Mouse (Mus musculus): ENCODE data around the gene Pnpla8. TPM values are rescaled to one million over a fixed set of nuclear protein-coding genes. Genes with fewer than 3 reads are reported as not detected.

Gene Pnpla8
- polyA plus RNA-seq, 1 experiment from 2014 or later = 75.1 TPM

DNA sequence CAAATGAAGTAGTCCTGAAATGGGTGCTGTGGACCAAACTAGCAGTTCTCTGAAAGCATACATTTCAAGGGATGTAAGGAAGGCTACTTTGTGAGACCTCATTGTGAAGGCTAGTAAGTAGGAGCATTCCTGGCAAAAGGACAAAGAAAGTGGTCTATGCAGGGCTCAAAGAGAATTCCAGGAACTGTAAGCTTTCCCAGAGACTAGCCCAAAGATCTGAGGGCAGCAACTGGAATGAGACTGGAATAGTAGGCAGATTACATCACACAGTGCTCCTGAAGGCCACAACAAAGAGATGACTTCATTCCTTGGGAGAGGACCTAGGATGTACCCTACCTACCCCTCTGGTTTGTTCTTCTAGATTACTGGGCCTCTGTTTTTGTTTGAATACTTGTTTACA lies 79.6 kb downstream of the Pnpla8 start:
- Histone ChIP-seq H3K9me3 (replicated peaks; ENCODE audit: control insufficient read depth, low read length) (no peaks in the 10 kb centered on the region), H3K4me2 (ENCODE audit: low read depth, low read length) (no peak overlapping the region), H3K9ac (ENCODE audit: low read length) (no peak overlapping the region), H3K4me1 (ENCODE audit: control insufficient read depth, insufficient read depth, low read length) (no peaks in the 10 kb centered on the region), H3K27ac (ENCODE audit: low read length) (no peak overlapping the region), H3K36me3 (ENCODE audit: control insufficient read depth, insufficient read depth) (peaks cover 13% of the 10 kb centered on the region; the same call in 1 of the 2 replicates), H3K27me3 (ENCODE audit: control insufficient read depth, insufficient read depth, low read length) (no peaks in the 10 kb centered on the region), H3K4me3 (ENCODE audit: low read length) (no peak overlapping the region)
- no peak for ATAC-seq (replicated peaks; ENCODE audit: extremely low read depth, insufficient read depth, low FRiP score)

DNA sequence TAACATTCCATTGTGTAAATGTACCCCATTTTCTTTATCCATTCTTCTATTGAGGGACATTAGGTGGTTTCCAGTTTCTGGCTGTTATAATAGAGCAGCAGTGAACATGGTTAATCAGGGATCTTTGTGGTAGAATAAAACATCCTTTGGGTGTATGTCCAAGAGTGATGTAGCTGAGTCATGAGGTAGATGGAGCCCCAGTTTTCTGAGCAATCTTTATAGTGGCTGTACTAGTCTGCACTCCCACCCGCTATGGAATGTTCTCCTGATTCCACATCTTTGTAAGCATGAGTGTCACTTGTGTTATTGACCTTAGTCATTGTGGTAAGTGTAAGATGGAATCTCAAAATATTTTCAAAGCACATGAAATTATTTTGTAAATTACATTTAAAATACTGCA lies 82.8 kb downstream of the Pnpla8 start:
- Histone ChIP-seq H3K36me3 (ENCODE audit: control insufficient read depth, insufficient read depth) (peaks cover 20% of the 10 kb centered on the region), H3K9ac (ENCODE audit: low read length) (no peak overlapping the region), H3K4me1 (ENCODE audit: control insufficient read depth, insufficient read depth, low read length) (no peaks in the 10 kb centered on the region), H3K27me3 (ENCODE audit: control insufficient read depth, insufficient read depth, low read length) (no peaks in the 10 kb centered on the region), H3K9me3 (replicated peaks; ENCODE audit: control insufficient read depth, low read length) (no peaks in the 10 kb centered on the region), H3K4me2 (ENCODE audit: low read depth, low read length) (no peak overlapping the region), H3K4me3 (ENCODE audit: low read length) (no peak overlapping the region), H3K27ac (ENCODE audit: low read length) (no peak overlapping the region)
- no peak for ATAC-seq (replicated peaks; ENCODE audit: extremely low read depth, insufficient read depth, low FRiP score)
- 85% methylated on average over 1 of the region's 1 CpGs for WGBS

DNA sequence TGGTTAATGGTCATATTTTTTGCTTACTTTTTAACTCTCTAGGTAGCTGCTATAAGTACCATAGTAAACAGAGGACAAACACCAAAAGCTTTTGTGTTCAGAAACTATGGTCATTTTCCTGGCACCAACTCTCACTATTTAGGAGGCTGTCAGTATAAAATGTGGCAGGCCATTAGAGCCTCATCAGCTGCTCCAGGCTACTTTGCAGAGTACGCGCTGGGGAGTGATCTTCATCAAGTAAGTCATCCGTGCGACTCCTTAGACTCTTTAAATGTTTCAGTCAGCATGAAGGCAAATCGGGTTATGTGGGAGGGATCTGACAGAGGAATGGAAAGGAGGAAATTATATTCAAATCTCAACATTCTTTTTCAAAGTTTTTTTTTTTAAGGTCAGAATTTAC lies 83.7 kb downstream of the Pnpla8 start:
- H3K4me2 ChIP-seq (ENCODE audit: low read depth, low read length) = no peak overlapping the region
- H3K4me3 ChIP-seq (ENCODE audit: low read length) = no peak overlapping the region
- 74% methylated on average over 5 of the region's 5 CpGs for WGBS
- H3K36me3 ChIP-seq (ENCODE audit: control insufficient read depth, insufficient read depth) = peaks cover 20% of the 10 kb centered on the region
- no peaks in the 10 kb centered on the region for H3K9me3 ChIP-seq (replicated peaks; ENCODE audit: control insufficient read depth, low read length)
- no peak overlapping the region for H3K9ac ChIP-seq (ENCODE audit: low read length)
- H3K27me3 ChIP-seq (ENCODE audit: control insufficient read depth, insufficient read depth, low read length) = no peaks in the 10 kb centered on the region
- no peaks in the 10 kb centered on the region for H3K4me1 ChIP-seq (ENCODE audit: control insufficient read depth, insufficient read depth, low read length)
- no peak overlapping the region for H3K27ac ChIP-seq (ENCODE audit: low read length)
- no peak for ATAC-seq (replicated peaks; ENCODE audit: extremely low read depth, insufficient read depth, low FRiP score)

DNA sequence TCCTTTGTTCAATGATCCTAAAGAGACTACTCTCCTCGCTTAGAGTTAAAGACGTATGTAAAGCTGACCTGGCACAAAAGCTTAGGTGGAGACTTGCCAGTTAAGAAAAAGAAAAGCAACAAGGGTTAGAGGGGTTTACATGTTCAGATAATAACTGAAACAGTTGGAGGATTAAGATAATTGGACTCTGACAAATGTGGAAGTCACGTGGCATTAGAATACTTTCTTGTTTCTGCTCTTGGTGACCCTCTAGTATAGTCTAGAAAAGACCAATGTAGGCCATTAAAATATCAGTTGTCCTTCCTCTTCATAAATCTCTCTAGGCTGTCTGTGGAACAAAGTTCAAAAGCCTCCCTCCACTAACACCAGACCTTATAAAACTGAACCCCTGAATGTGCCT lies 87.1 kb downstream of the Pnpla8 start:
- no peak for ATAC-seq (replicated peaks; ENCODE audit: extremely low read depth, insufficient read depth, low FRiP score)
- Histone ChIP-seq H3K27ac (ENCODE audit: low read length) (no peak overlapping the region), H3K4me3 (ENCODE audit: low read length) (no peak overlapping the region), H3K36me3 (ENCODE audit: control insufficient read depth, insufficient read depth) (peaks cover 20% of the 10 kb centered on the region), H3K4me2 (ENCODE audit: low read depth, low read length) (no peak overlapping the region), H3K9me3 (replicated peaks; ENCODE audit: control insufficient read depth, low read length) (no peaks in the 10 kb centered on the region), H3K4me1 (ENCODE audit: control insufficient read depth, insufficient read depth, low read length) (no peaks in the 10 kb centered on the region), H3K9ac (ENCODE audit: low read length) (no peak overlapping the region), H3K27me3 (ENCODE audit: control insufficient read depth, insufficient read depth, low read length) (no peaks in the 10 kb centered on the region)
- 78% methylated on average over 3 of the region's 3 CpGs for whole genome bisulfite sequencing

DNA sequence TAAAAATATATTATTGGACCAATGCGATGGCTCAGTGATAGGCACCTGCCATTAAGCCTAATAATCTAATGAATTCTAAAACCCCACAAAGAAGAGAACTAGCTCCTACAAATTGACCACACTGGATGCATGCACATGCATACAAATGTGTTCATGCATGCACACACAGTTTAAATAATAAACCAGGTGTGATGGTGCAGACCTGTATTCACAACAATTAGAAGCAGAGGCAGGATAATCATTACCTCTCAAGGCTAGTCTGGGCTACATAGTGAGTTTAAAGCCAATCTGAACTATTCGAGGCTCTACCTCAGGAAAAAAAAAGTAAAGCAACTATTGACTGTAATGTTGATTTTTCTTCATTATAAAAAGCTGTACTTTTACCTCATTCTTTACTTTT lies 94.0 kb downstream of the Pnpla8 start:
- ATAC-seq (replicated peaks; ENCODE audit: extremely low read depth, insufficient read depth, low FRiP score) = no peak
- Histone ChIP-seq H3K4me2 (ENCODE audit: low read depth, low read length) (no peak overlapping the region), H3K36me3 (ENCODE audit: control insufficient read depth, insufficient read depth) (peaks cover 8% of the 10 kb centered on the region; the same call in 1 of the 2 replicates), H3K4me1 (ENCODE audit: control insufficient read depth, insufficient read depth, low read length) (no peaks in the 10 kb centered on the region), H3K27me3 (ENCODE audit: control insufficient read depth, insufficient read depth, low read length) (no peaks in the 10 kb centered on the region), H3K27ac (ENCODE audit: low read length) (no peak overlapping the region), H3K9ac (ENCODE audit: low read length) (no peak overlapping the region), H3K9me3 (replicated peaks; ENCODE audit: control insufficient read depth, low read length) (no peaks in the 10 kb centered on the region), H3K4me3 (ENCODE audit: low read length) (no peak overlapping the region)
- 91% methylated on average over 2 of the region's 2 CpGs for WGBS

DNA sequence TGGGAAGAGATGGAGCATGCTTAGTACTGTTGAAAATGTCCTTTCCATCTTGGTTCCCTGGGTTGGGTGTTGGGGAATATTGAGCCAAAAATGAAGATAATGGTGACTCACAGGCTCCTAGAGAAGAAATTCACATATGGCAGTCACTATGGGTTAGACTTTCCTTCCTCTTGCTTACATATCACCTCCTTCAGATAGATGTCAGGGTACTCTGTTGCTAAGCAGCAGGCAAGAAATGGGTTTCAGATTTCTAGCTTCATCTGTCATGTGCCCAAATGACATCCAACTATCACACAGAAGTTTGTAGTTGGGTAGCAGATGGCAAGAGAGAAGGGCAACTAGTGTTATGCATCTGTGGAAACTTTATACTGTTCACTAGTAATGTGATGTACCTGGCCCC lies 103.9 kb downstream of the Pnpla8 start:
- no peaks in the 10 kb centered on the region for H3K9me3 ChIP-seq (replicated peaks; ENCODE audit: control insufficient read depth, low read length)
- H3K36me3 ChIP-seq (ENCODE audit: control insufficient read depth, insufficient read depth) = 0 out of 2 replicates have a peak, but pooled peaks cover 3% of the 10 kb centered on the region
- H3K4me2 ChIP-seq (ENCODE audit: low read depth, low read length) = no peak overlapping the region
- peaks cover under 1% of the 10 kb centered on the region for H3K27me3 ChIP-seq (ENCODE audit: control insufficient read depth, insufficient read depth, low read length)
- peaks cover 5% of the 10 kb centered on the region; the same call in 1 of the 2 replicates for H3K4me1 ChIP-seq (ENCODE audit: control insufficient read depth, insufficient read depth, low read length)
- no peak overlapping the region for H3K27ac ChIP-seq (ENCODE audit: low read length)
- H3K4me3 ChIP-seq (ENCODE audit: low read length) = no peak overlapping the region
- ATAC-seq (replicated peaks; ENCODE audit: extremely low read depth, insufficient read depth, low FRiP score) = no peak
- H3K9ac ChIP-seq (ENCODE audit: low read length) = no peak overlapping the region

DNA sequence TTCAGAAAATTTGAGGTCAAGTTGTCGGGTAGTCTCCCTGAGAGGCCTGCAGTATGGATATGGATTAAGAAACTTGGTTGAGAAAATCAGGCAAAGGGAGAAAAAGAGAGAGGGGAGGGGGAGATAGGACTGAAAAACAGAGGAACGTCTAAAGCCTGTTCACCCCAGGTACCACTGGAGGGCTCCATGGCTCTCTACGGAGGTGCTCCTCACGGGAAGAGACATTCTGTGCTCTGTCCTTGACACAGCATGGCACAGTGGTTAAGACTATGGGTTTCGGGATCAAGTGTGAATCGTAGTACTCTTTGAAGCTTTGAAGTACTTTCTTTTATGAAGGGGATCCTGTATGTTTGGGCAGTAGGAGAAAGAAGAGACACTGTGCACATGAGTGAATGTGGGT lies 106.3 kb downstream of the Pnpla8 start:
- H3K9ac ChIP-seq (ENCODE audit: low read length) = no peak overlapping the region
- H3K36me3 ChIP-seq (ENCODE audit: control insufficient read depth, insufficient read depth) = no peaks in the 10 kb centered on the region
- H3K4me2 ChIP-seq (ENCODE audit: low read depth, low read length) = no peak overlapping the region
- no peak overlapping the region for H3K4me3 ChIP-seq (ENCODE audit: low read length)
- WGBS = 30% methylated on average over 6 of the region's 6 CpGs
- H3K9me3 ChIP-seq (replicated peaks; ENCODE audit: control insufficient read depth, low read length) = no peaks in the 10 kb centered on the region
- peaks cover 9% of the 10 kb centered on the region; the same call in 1 of the 2 replicates for H3K4me1 ChIP-seq (ENCODE audit: control insufficient read depth, insufficient read depth, low read length)
- no peak overlapping the region for H3K27ac ChIP-seq (ENCODE audit: low read length)
- no peak for ATAC-seq (replicated peaks; ENCODE audit: extremely low read depth, insufficient read depth, low FRiP score)
- H3K27me3 ChIP-seq (ENCODE audit: control insufficient read depth, insufficient read depth, low read length) = peaks cover 10% of the 10 kb centered on the region

DNA sequence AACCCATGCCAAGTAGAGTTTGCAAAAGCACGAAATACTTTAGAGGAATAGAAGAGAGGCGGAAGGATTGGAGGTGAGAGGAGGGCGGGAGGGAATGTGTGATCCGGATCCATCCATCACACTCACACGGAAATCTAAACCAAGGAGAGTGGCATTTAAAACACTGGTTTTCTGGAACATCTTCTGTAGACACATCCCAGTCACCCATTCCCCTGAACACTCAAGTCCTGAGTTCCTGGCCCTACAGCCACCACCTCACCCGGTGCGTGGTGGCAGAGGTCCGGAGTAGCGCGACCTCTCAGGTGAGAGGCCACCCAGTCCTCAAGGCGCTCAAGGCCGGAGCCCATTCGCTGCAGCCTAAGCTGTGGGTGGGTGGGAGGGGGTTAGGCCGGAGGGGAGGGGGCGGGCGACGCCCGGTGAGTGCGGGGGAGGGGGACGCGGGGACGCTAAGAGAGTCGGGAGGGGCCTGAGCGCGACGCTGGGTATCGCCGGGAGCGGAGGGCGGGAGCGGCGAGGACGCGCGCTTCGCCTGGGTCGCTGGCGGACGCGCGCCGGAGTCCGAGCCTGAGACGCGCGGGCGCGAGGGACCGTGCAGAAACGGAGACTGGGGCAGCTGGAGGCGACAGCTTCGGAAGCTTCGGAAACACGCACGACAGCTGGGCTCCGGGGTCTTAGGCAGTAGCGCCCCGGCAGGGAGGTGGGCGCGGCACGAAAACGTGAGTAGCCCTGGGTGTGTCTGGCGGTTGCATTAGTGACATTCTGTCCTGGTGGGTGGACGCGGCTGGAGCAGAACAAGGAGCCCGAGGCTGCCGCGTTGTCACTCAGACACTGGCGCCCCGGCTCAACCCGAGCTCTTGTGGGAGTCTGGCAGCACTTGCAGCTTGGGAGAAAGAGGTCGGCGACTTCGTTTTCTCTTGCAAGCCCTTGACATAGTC lies 107.5 kb downstream of the Pnpla8 start, which contains the start of gene Nrcam:
Nrcam (plus strand) TSS at position 505 of the 935 bp plus-strand sequence.
- Histone ChIP-seq H3K4me2 (ENCODE audit: low read depth, low read length) (peak within 1 kb of the TSS; percentile 87), H3K27ac (ENCODE audit: low read length) (no peak within 1 kb of the TSS), H3K9me3 (replicated peaks; ENCODE audit: control insufficient read depth, low read length) (no peaks in the 10 kb centered on the region), H3K4me1 (ENCODE audit: control insufficient read depth, insufficient read depth, low read length) (peaks cover 9% of the 10 kb centered on the region; the same call in 1 of the 2 replicates), H3K9ac (ENCODE audit: low read length) (peak within 1 kb of the TSS; percentile 70), H3K4me3 (ENCODE audit: low read length) (peak within 1 kb of the TSS; percentile 78), H3K27me3 (ENCODE audit: control insufficient read depth, insufficient read depth, low read length) (peaks cover 10% of the 10 kb centered on the region), H3K36me3 (ENCODE audit: control insufficient read depth, insufficient read depth) (no peaks in the 10 kb centered on the region)
- peak; percentile 78 for ATAC-seq (replicated peaks; ENCODE audit: extremely low read depth, insufficient read depth, low FRiP score)
- WGBS = 4% methylated on average over 63 of the region's 74 CpGs
